Mouse (Mus musculus) midbrain, embryonic 10.5 days (tissue): Measurements from ENCODE around the gene A630095E13Rik. TPM values are rescaled to one million over a fixed set of nuclear protein-coding genes. Genes with fewer than 3 reads are reported as not detected.
"Not testable (repeated sequence)": the region's sequence is repeated elsewhere in the genome, so short reads cannot be mapped to it uniquely, and the experiment has no call there.

Experiments used
- DNase-seq: peaks from one replicate; pipeline ENCODE4 v3.0.0-alpha.2; 2017; ENCODE audit warnings: low spot score
- H3K27ac ChIP-seq: fragments of 300-500 bp; sonication (generic); replicated peaks from 2 replicates; pipeline ENCODE4 v1.5.1; 2016; ENCODE audit warnings: mild to moderate bottlenecking
- H3K27me3 ChIP-seq: fragments of 300-500 bp; sonication (generic); 2 replicates; pipeline ENCODE4 v1.6.1; 2016; ENCODE audit warnings: low read depth, mild to moderate bottlenecking; ENCODE audit not compliant: poor library complexity, severe bottlenecking
- H3K36me3 ChIP-seq: fragments of 300-500 bp; sonication (generic); 2 replicates; pipeline ENCODE4 v1.6.1; 2016; ENCODE audit warnings: mild to moderate bottlenecking, moderate library complexity
- H3K4me1 ChIP-seq: fragments of 300-500 bp; sonication (generic); 2 replicates; pipeline ENCODE4 v1.6.1; 2016
- H3K4me3 ChIP-seq: fragments of 300-500 bp; sonication (generic); 2 replicates; pipeline ENCODE4 v1.5.1; 2016; ENCODE audit warnings: mild to moderate bottlenecking, moderate library complexity
- H3K9me3 ChIP-seq: fragments of 300-500 bp; sonication (generic); replicated peaks from 2 replicates; pipeline ENCODE4 v1.6.1; 2016; ENCODE audit warnings: mild to moderate bottlenecking
- WGBS: fragments of 180-500 bp; shearing (Covaris S2); methylation state at CpG from one replicate; pipeline ENCODE4 v1.1.7; 2016; 5-methylcytosine and 5-hydroxymethylcytosine counted together
- polyA plus RNA-seq: library from polyadenylated mRNA; unstranded; fragments of >200 nt; fragmentation: Nextera tagmentation; extraction: Ambion mirVana; gene quantifications from 2 replicates; pipeline ENCODE4 v1.2.1, GENCODE M21; 2016

A630095E13Rik gene
- polyA plus RNA-seq: not detected in 2 replicates

GRCm38 (mm10) chr9:36643276-36643675 is at the start of gene A630095E13Rik:
Gene A630095E13Rik, minus strand, starts transcription at chr9:36643376.
- not testable (repeated sequence) for DNase-seq

GRCm38 (mm10) chr9:36692920-36693319 is 49.7 kb upstream of the A630095E13Rik start, which contains the start of gene Acrv1:
Gene Acrv1, plus strand, starts transcription at chr9:36693220.
- Histone ChIP-seq H3K27me3 (no peaks in the 10 kb centered on the region), H3K4me1 (no peaks in the 10 kb centered on the region), H3K4me3 (no peak within 1 kb of the TSS), H3K9me3 (no peaks in the 10 kb centered on the region), H3K27ac (no peak within 1 kb of the TSS), H3K36me3 (no peaks in the 10 kb centered on the region)
- DNase-seq: no peak
- 77% methylated on average over 1 of the region's 1 CpGs for WGBS

More at GRCm38 (mm10) chr9:36643276-36643675, at the start of gene A630095E13Rik:
- H3K4me1 ChIP-seq, H3K27ac ChIP-seq, H3K4me3 ChIP-seq, H3K36me3 ChIP-seq, H3K27me3 ChIP-seq: not testable (repeated sequence)
- peaks cover 30% of the 10 kb centered on the region for H3K9me3 ChIP-seq
- 64% methylated on average over 3 of the region's 3 CpGs for WGBS

DNA sequence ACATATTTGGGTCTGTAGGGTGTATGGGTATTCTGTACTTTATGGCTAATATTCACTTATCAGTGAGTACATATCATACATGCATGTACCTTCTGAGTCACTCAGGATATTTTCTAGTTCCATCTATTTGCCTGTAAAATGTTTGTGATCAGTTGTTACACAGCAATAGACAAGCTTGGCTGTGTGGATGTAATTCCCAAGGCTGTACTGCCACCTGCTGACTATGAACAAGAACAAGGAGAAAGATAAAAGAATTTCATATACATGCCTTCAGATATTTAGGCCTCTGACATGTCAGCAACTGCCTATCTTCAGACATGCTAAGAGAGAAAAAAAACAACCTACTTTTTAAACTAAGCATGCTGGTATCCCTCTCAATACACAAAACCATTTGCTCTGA is 44.2 kb upstream of the A630095E13Rik start:
- Histone ChIP-seq H3K4me3 (no peak overlapping the region), H3K36me3 (no peaks in the 10 kb centered on the region), H3K4me1 (no peaks in the 10 kb centered on the region), H3K9me3 (no peaks in the 10 kb centered on the region), H3K27me3 (no peaks in the 10 kb centered on the region), H3K27ac (no peak overlapping the region)
- DNase-seq: no peak

GRCm38 (mm10) chr9:36681424-36681823 is 38.2 kb upstream of the A630095E13Rik start:
- no peaks in the 10 kb centered on the region for H3K36me3 ChIP-seq
- 86% methylated on average over 2 of the region's 2 CpGs for WGBS
- H3K4me1 ChIP-seq: no peaks in the 10 kb centered on the region
- H3K27me3 ChIP-seq: no peaks in the 10 kb centered on the region
- no peak for DNase-seq
- no peak overlapping the region for H3K27ac ChIP-seq
- no peak overlapping the region for H3K4me3 ChIP-seq
- no peaks in the 10 kb centered on the region for H3K9me3 ChIP-seq

Other genes starting within 250 kb of the A630095E13Rik start
- gene Gm7257, start 211.5 kb downstream of the A630095E13Rik start, polyA plus RNA-seq: not detected in 2 replicates
- not detected in 2 replicates for gene Gm9513, start 167.7 kb downstream of the A630095E13Rik start, polyA plus RNA-seq
- gene Gm5615, start 101.4 kb downstream of the A630095E13Rik start, polyA plus RNA-seq: not detected in 2 replicates
- not detected in 2 replicates for gene Gm17689, start 60.7 kb downstream of the A630095E13Rik start, polyA plus RNA-seq
- gene Acrv1, start 49.8 kb upstream of the A630095E13Rik start, polyA plus RNA-seq: not detected in 2 replicates
- gene Chek1, start 83.7 kb upstream of the A630095E13Rik start, polyA plus RNA-seq: 52.4 and 59.6 TPM in 2 replicates
- 160 and 167 TPM in 2 replicates for gene Stt3a, start 124.3 kb upstream of the A630095E13Rik start, polyA plus RNA-seq
- gene Ei24, start 154.0 kb upstream of the A630095E13Rik start, polyA plus RNA-seq: 93.0 and 94.2 TPM in 2 replicates
- 232 and 306 TPM in 2 replicates for gene Fez1, start 178.5 kb upstream of the A630095E13Rik start, polyA plus RNA-seq